Mouse (Mus musculus) E14TG2a.4 (cell line): ENCODE results near the gene Rpl9-ps6.

Source experiments
- CTCF ChIP-seq: conservative IDR thresholded peaks from 2 replicates; pipeline ENCODE4 v1.5.1; 2014; ENCODE audit warnings: low read length
- POU5F1 ChIP-seq: IDR thresholded peaks from 2 replicates; pipeline ENCODE4 v1.6.1; 2014; ENCODE audit warnings: low read length, borderline replicate concordance

- peak; percentile 59 for TF ChIP-seq CTCF
- TF ChIP-seq POU5F1: no peak
Observed at GRCm38 (mm10) chr19:32441568-32441967, 24.8 kb downstream of the Rpl9-ps6 start.
